Mouse (Mus musculus) ES-E14 (cell line): ENCODE data around the gene Ddx28. TPM values are rescaled to one million over a fixed set of nuclear protein-coding genes. Genes with fewer than 3 reads are reported as not detected.

ENCODE experiments used
- DNase-seq: peaks from one replicate; pipeline ENCODE4 v3.0.0-alpha.2; 2013; ENCODE audit warnings: low read depth, low spot score
- H3K27ac ChIP-seq: 2 replicates; pipeline ENCODE4 v1.5.1; 2012; ENCODE audit warnings: low read depth, mild to moderate bottlenecking, low read length, moderate library complexity, mixed read lengths; ENCODE audit not compliant: poor library complexity, insufficient read depth, severe bottlenecking
- H3K36me3 ChIP-seq: 2 replicates; pipeline ENCODE4 v1.6.1; 2012; ENCODE audit warnings: mild to moderate bottlenecking, low read length, moderate library complexity, mixed read lengths; ENCODE audit not compliant: control insufficient read depth, poor library complexity, insufficient read depth, severe bottlenecking
- H3K4me1 ChIP-seq, 2 experiments: fragments of 150-350 bp in 1 of 2; sonication (generic) in 1 of 2; 2 replicates each; pipeline ENCODE4 v1.6.1; 2012; ENCODE audit warnings: low read length in 2 of 2, mild to moderate bottlenecking in 1 of 2, mixed read lengths in 1 of 2; ENCODE audit not compliant: control insufficient read depth in 2 of 2, insufficient read depth in 2 of 2, poor library complexity in 1 of 2
- H3K4me3 ChIP-seq, 2 experiments: fragments of 150-350 bp in 1 of 2; sonication (generic) in 1 of 2; 2 replicates each; pipeline ENCODE4 v1.5.1; 2012; ENCODE audit warnings: low read length in 2 of 2, low read depth in 1 of 2, mild to moderate bottlenecking in 1 of 2, mixed read lengths in 1 of 2; ENCODE audit not compliant: insufficient read depth in 1 of 2, poor library complexity in 1 of 2, severe bottlenecking in 1 of 2
- H3K9ac ChIP-seq: 2 replicates; pipeline ENCODE4 v1.6.1; 2012; ENCODE audit warnings: low read depth, mild to moderate bottlenecking, low read length, mixed read lengths; ENCODE audit not compliant: poor library complexity, insufficient read depth, severe bottlenecking
- H3K9me3 ChIP-seq: fragments of 150-350 bp; sonication (generic); 2 replicates; pipeline ENCODE4 v1.6.1; 2012; ENCODE audit warnings: low read depth, mild to moderate bottlenecking, low read length; ENCODE audit not compliant: control insufficient read depth, insufficient read depth
- CHD2 ChIP-seq: IDR thresholded peaks from 2 replicates; pipeline ENCODE4 v1.6.1; 2014; ENCODE audit warnings: mild to moderate bottlenecking, low read depth, low read length, inconsistent platforms
- HCFC1 ChIP-seq: IDR thresholded peaks from 2 replicates; pipeline ENCODE4 v1.6.1; 2012; ENCODE audit warnings: low read length, inconsistent platforms, borderline replicate concordance; ENCODE audit not compliant: insufficient read depth
- MAFK ChIP-seq: IDR thresholded peaks from 2 replicates; pipeline ENCODE4 v1.6.1; 2014; ENCODE audit warnings: mild to moderate bottlenecking, low read depth, low read length, inconsistent platforms; ENCODE audit not compliant: insufficient read depth
- ZC3H11A ChIP-seq: IDR thresholded peaks from 2 replicates; pipeline ENCODE4 v1.6.1; 2012; ENCODE audit warnings: low read depth, mild to moderate bottlenecking, inconsistent platforms, low read length, borderline replicate concordance
- ZNF384 ChIP-seq: IDR thresholded peaks from 2 replicates; pipeline ENCODE4 v1.6.1; 2012; ENCODE audit warnings: low read depth, low read length, inconsistent platforms
- in situ Hi-C, 2 experiments: fragments of 600-800 bp; cut with MboI; formaldehyde crosslinking; loops; one replicate each; pipeline ENCODE4 v1.15.1; 2025; ENCODE audit warnings: low sequenced_read_pairs in 2 of 2, inconsistent platforms in 1 of 2; ENCODE audit not compliant: unreplicated experiment in 2 of 2
- total RNA-seq: library from RNA; depleted of rRNA; stranded (reverse); fragments of 300-350 nt; gene quantifications from 2 replicates; pipeline ENCODE4 v1.2.3, GENCODE M21; 2012

The Ddx28 gene
- total RNA-seq, 1 experiment: 31.5 TPM

DNA sequence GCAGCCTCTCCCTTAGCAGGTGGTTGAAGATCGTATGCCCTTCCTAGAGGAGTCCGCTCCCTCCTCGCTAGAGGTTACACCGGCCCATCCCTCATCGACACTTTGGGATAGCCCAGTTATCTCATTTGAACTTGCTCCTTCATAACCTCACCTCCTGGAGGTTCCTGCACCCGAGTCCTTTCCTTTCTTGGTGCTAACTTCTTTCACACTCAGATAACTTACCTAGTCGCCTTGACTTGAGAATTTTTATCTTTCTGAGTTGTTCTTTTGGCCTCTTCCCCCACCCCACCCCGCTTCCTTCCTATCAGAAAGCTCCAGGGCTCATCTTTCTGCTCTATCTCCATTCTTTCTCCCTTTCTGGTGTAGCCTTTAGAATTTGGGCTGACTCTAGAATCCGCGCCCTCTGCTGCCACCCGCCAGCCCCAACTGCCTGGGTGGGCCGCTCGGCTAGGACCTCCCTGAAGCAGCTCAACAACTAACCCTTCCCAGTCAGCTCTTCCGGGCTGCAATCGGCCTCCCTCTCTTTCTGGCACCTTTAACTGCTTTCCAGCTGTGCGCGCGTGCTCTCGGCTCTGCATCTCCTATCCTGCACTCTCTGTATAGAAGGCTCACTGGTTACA is 44.9 kb downstream of the Ddx28 start:
- Histone ChIP-seq H3K4me3 (peak overlapping the region; percentile 95 to 97; a peak in 3 of 4 replicates), H3K9ac (no peak overlapping the region)
- in situ Hi-C loops: no loop called here

DNA sequence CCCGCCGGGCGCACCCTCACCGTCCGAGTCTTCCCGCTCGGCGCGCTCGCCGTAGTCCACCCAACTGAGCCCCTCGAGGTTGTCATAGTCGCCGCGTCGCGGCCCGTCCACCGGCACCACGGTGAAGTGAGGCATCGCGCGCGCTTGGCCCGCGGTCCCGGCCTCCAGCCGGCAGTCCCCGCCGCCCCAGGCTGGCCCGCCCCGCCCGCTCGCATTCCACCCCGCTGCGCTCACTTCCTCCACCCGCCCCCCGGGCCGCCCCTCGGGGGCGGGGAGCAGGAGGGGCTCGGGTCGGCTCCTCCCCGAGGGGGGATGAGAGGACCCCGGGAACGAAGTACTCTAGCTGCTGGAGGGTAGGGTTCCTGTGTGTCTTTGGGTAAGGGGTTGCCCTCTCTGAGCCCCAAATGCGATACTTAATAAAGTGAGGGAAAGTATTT is 45.8 kb downstream of the Ddx28 start, which contains the start of gene Slc12a4:
Gene Slc12a4, minus strand, starts transcription at position 193 of the 437 bp plus-strand sequence.
- peak within 1 kb of the TSS; percentile 94 for H3K9ac ChIP-seq
- H3K27ac ChIP-seq: peak within 1 kb of the TSS; percentile 32
- no peaks in the 10 kb centered on the region for H3K36me3 ChIP-seq
- no peak for TF ChIP-seq CHD2
- TF ChIP-seq ZNF384: no peak
- TF ChIP-seq HCFC1: no peak
- TF ChIP-seq MAFK: no peak
- no peak for TF ChIP-seq ZC3H11A
- H3K4me3 ChIP-seq: peak within 1 kb of the TSS; percentile 95 to 97
- in situ Hi-C loops: no loop called here
- peaks cover 16 to 37% of the 10 kb centered on the region in 2 experiments; a peak in 3 of 4 replicates for H3K4me1 ChIP-seq
- peak; percentile 62 for DNase-seq
- no peaks in the 10 kb centered on the region for H3K9me3 ChIP-seq

More for the DNA sequence above, 44.9 kb downstream of the Ddx28 start:
- Histone ChIP-seq H3K36me3 (no peaks in the 10 kb centered on the region), H3K4me1 (peaks cover 14 to 29% of the 10 kb centered on the region in 2 experiments; a peak in 3 of 4 replicates), H3K27ac (peak overlapping the region; percentile 32; the same call in 1 of the 2 replicates), H3K9me3 (no peaks in the 10 kb centered on the region)
- peak; percentile 80 for DNase-seq
- TF ChIP-seq ZC3H11A: no peak
- no peak for TF ChIP-seq CHD2
- TF ChIP-seq HCFC1: no peak
- no peak for TF ChIP-seq MAFK

- DNase-seq: no peak
- peak overlapping the region; percentile 95 to 97 for H3K4me3 ChIP-seq
These were observed 46.3 kb downstream of the Ddx28 start for GRCm38 (mm10) chr8:105965266-105965904.

DNA sequence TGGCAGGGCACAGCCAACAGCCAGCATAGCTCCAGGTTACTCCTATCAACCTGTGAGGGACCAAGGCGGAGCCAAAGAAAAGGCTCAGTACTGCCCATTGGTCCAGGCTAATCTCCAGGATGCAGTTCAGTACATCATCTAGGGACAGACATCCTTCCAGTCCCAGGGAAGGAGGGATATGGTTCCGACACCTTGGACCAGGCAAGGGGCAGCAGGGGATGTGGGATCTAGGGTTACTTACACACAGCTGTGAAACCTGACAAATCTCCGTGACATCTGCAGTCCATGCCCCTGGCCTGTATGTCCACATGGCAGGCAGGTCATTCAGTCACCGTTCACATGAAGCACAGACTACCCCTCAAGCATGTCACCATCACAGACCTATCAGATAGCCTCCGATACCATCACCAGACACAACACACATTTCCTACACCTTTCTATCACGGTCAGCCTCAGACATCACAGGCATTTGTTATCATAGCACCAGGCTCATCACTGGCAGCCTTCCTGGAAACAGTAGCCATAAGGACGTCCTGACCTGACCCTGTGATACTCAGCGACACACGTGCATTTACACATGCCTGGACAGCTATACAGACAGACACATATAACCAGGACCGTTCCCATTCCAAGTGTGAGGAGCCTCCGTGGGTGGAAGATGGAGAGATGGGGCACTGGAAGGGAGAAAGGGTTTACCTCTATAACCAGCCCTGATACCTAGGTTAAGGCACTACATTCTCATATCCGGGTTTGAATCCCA is 47.0 kb downstream of the Ddx28 start:
- Histone ChIP-seq H3K9me3 (no peaks in the 10 kb centered on the region), H3K4me3 (peak overlapping the region; percentile 95 to 97), H3K27ac (no peak overlapping the region), H3K9ac (peak overlapping the region; percentile 94), H3K4me1 (peaks cover 16 to 36% of the 10 kb centered on the region in 2 experiments; a peak in 3 of 4 replicates), H3K36me3 (peaks cover 7% of the 10 kb centered on the region; the same call in 1 of the 2 replicates)
- TF ChIP-seq ZC3H11A: no peak
- TF ChIP-seq HCFC1: no peak
- no peak for TF ChIP-seq MAFK
- TF ChIP-seq CHD2: no peak
- TF ChIP-seq ZNF384: no peak
- in situ Hi-C loops: no loop called here
- DNase-seq: no peak

More at GRCm38 (mm10) chr8:105965266-105965904, 46.3 kb downstream of the Ddx28 start:
- peak overlapping the region; percentile 94 for H3K9ac ChIP-seq
- TF ChIP-seq HCFC1 (no peak), ZNF384 (no peak), CHD2 (no peak), ZC3H11A (no peak), MAFK (no peak)
- no peaks in the 10 kb centered on the region for H3K9me3 ChIP-seq
- peaks cover 16 to 36% of the 10 kb centered on the region in 2 experiments; a peak in 3 of 4 replicates for H3K4me1 ChIP-seq
- H3K36me3 ChIP-seq: 0 out of 2 replicates have a peak, but pooled peaks cover under 1% of the 10 kb centered on the region
- in situ Hi-C loops: no loop called here
- peak overlapping the region; percentile 30 for H3K27ac ChIP-seq
